Comparison of ENCODE assay signal across 11 mouse cellular contexts in the genomic region with DNA sequence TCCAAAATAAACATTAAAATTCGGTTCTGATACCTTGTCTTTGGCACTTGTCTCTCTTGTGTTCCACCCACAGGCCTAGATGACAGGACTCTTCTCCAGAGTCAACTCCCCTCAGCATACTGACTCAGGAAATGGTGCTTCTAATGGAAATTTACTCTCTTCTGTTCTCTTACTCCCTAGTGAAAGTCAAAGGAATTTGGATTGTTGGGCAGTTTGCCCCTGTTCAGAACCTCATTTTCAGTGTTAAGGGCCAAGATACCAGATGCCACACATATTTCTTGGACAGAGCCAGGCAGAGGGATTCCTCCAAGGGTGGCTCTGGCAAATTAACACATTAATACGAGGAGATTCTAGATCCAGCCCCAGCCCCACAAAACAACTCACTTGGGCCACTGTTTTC. TPM values are rescaled to one million over a fixed set of nuclear protein-coding genes. Genes with fewer than 3 reads are reported as not detected.
DNase-seq lines count a peak whose midpoint lies in the region; ATAC-seq lines count a peak whose summit lies in the region.
"Had no signal": no experiment of that assay in that cellular context is flagged by ENCODE, and none has a peak within 500 bp of the region (broad histone marks: within the 10 kb centered on the region; RNA-seq: fewer than 3 reads in every experiment).

No protein-coding gene starts in this region.

- no peak overlapping the region for H3K9ac ChIP-seq in heart, embryonic 11.5 days (ENCODE audit: low read depth, low read length)
- no peak overlapping the region for H3K9ac ChIP-seq in neural tube, embryonic 15.5 days (replicated peaks)
- H3K9ac ChIP-seq in heart, embryonic 14.5 days (ENCODE audit: low read length), result no peak overlapping the region
- H3K9ac ChIP-seq: embryonic facial prominence, embryonic 13.5 days; stomach, embryonic 15.5 days had no signal

- ATAC-seq in heart, embryonic 11.5 days (replicated peaks; ENCODE audit: insufficient number of reproducible peaks, low FRiP score, low TSS enrichment), result no peak
- ATAC-seq in neural tube, embryonic 15.5 days (ENCODE audit: low FRiP score), result no peak
- no peak for ATAC-seq in heart, embryonic 14.5 days (ENCODE audit: insufficient number of reproducible peaks, insufficient read depth, low FRiP score, low read depth)
- ATAC-seq: intestine, embryonic 16.5 days had no signal

- H3K36me3 ChIP-seq in heart, embryonic 11.5 days (ENCODE audit: control insufficient read depth, insufficient read depth, low read length), result no peaks in the 10 kb centered on the region
- H3K36me3 ChIP-seq in neural tube, embryonic 15.5 days, result no peaks in the 10 kb centered on the region
- no peaks in the 10 kb centered on the region for H3K36me3 ChIP-seq in heart, embryonic 14.5 days (ENCODE audit: control insufficient read depth, insufficient read depth, low read length)
- H3K36me3 ChIP-seq: stomach, embryonic 15.5 days had no signal

- H3K27ac ChIP-seq in heart, embryonic 11.5 days (ENCODE audit: low read depth, low read length), result no peak overlapping the region
- H3K27ac ChIP-seq in neural tube, embryonic 15.5 days (replicated peaks), result peak overlapping the region; percentile 45; the same call in 1 of the 2 replicates
- peak overlapping the region; percentile 19 to 44; a peak in 1 of 4 replicates for H3K27ac ChIP-seq in heart, embryonic 14.5 days (replicated peaks in 1 of 2; ENCODE audit: control insufficient read depth in 1 of 2, insufficient read depth in 1 of 2, low read depth in 2 of 2, low read length in 2 of 2)
- H3K27ac ChIP-seq: embryonic facial prominence, embryonic 13.5 days; stomach, embryonic 15.5 days had no signal

- DNase-seq in heart, adult 11 months, result peak; percentile 95
- no peak for DNase-seq in neural tube, embryonic 10.5 days (ENCODE audit: extremely low spot score, low spot score)
- no peak for DNase-seq in urinary bladder, postnatal 36 days (ENCODE audit: low spot score in 2 of 2)
- no peak for DNase-seq in urinary bladder, postnatal 4 days (ENCODE audit: low spot score in 2 of 2)
- no peak for DNase-seq in B cell, adult 2 months

- no peaks in the 10 kb centered on the region for H3K27me3 ChIP-seq in heart, embryonic 11.5 days (ENCODE audit: control insufficient read depth, insufficient read depth, low read length)
- H3K27me3 ChIP-seq in neural tube, embryonic 15.5 days (replicated peaks), result no peaks in the 10 kb centered on the region
- no peaks in the 10 kb centered on the region for H3K27me3 ChIP-seq in heart, embryonic 14.5 days (ENCODE audit: control insufficient read depth, insufficient read depth, low read length)
- H3K27me3 ChIP-seq: embryonic facial prominence, embryonic 13.5 days; stomach, embryonic 15.5 days had no signal

- 46% methylated on average over 2 of the region's 2 CpGs for WGBS in heart, embryonic 11.5 days (ENCODE audit: insufficient replicate concordance)
- 75% methylated on average over 2 of the region's 2 CpGs for WGBS in neural tube, embryonic 15.5 days
- 51% methylated on average over 2 of the region's 2 CpGs for WGBS in heart, embryonic 14.5 days

- no peaks in the 10 kb centered on the region for H3K9me3 ChIP-seq in heart, embryonic 11.5 days (replicated peaks; ENCODE audit: control insufficient read depth, low read length)
- H3K9me3 ChIP-seq in neural tube, embryonic 15.5 days (replicated peaks), result no peaks in the 10 kb centered on the region
- no peaks in the 10 kb centered on the region for H3K9me3 ChIP-seq in heart, embryonic 14.5 days (ENCODE audit: control insufficient read depth, low read length)
- H3K9me3 ChIP-seq: embryonic facial prominence, embryonic 13.5 days; stomach, embryonic 15.5 days had no signal

- no peak overlapping the region for H3K4me3 ChIP-seq in heart, embryonic 11.5 days (ENCODE audit: low read depth, low read length)
- no peak overlapping the region for H3K4me3 ChIP-seq in neural tube, embryonic 15.5 days (replicated peaks)
- H3K4me3 ChIP-seq in heart, embryonic 14.5 days (ENCODE audit: control insufficient read depth in 1 of 2, insufficient read depth in 1 of 2, low read depth in 1 of 2, low read length in 2 of 2), result no peak overlapping the region
- H3K4me3 ChIP-seq: embryonic facial prominence, embryonic 13.5 days; stomach, embryonic 15.5 days had no signal

- no peak overlapping the region for H3K4me2 ChIP-seq in heart, embryonic 11.5 days
- H3K4me2 ChIP-seq in neural tube, embryonic 15.5 days, result no peak overlapping the region
- no peak overlapping the region for H3K4me2 ChIP-seq in heart, embryonic 14.5 days (ENCODE audit: low read length)
- H3K4me2 ChIP-seq: embryonic facial prominence, embryonic 13.5 days; stomach, embryonic 15.5 days had no signal

- peaks cover 6% of the 10 kb centered on the region; the same call in 1 of the 2 replicates for H3K4me1 ChIP-seq in heart, embryonic 11.5 days (ENCODE audit: control insufficient read depth, insufficient read depth, low read length)
- no peaks in the 10 kb centered on the region for H3K4me1 ChIP-seq in neural tube, embryonic 15.5 days
- peaks cover 6 to 21% of the 10 kb centered on the region in 2 experiments for H3K4me1 ChIP-seq in heart, embryonic 14.5 days (ENCODE audit: control insufficient read depth in 2 of 2, insufficient read depth in 2 of 2, low read length in 2 of 2)
- H3K4me1 ChIP-seq: stomach, embryonic 15.5 days had no signal

RNA-seq across cellular contexts. Expression of a gene that starts 12.9 kb away (rescaled TPM):
- polyA plus RNA-seq in heart, embryonic 11.5 days (2014; fragmentation: Nextera tagmentation; extraction: Ambion mirVana), result 24.1 and 33.0 TPM in 2 replicates
- 10.7 and 11.2 TPM in 2 replicates for polyA plus RNA-seq in neural tube, embryonic 15.5 days (2015; fragmentation: Nextera tagmentation; extraction: Ambion mirVana)
- 25.2 and 26.0 TPM in 2 replicates for polyA plus RNA-seq in heart, embryonic 14.5 days (2014; fragmentation: Nextera tagmentation; extraction: Ambion mirVana)
